Mouse (Mus musculus) embryonic stem cell, embryonic (primary cell): ENCODE measurements at regions not wholly inside any gene's neighbourhood (a gene's known extent, or its start where the extent isn't known, plus 50 kb on each side); places are given as distances from the start of the nearest gene placed in this dataset.

ENCODE experiments used
- CTCF ChIA-PET, 4 experiments: fragments of 300-600 bp in 2 of 4; fragments of 350-600 bp in 2 of 4; sonication (Branson Sonifier 250); formaldehyde crosslinking; loops; one replicate each; lab custom pipeline; 2022; ENCODE audit warnings: inconsistent platforms in 2 of 4; lab: Charles Lee
- POLR2A ChIA-PET, 4 experiments: fragments of 300-600 bp in 2 of 4; fragments of 350-600 bp in 2 of 4; sonication (Branson Sonifier 250); formaldehyde crosslinking; loops; one replicate each; lab custom pipeline; 2022; ENCODE audit warnings: antibody characterized with exemption in 4 of 4, inconsistent platforms in 1 of 4; lab: Charles Lee

- POLR2A ChIA-PET = no interaction called here
- CTCF ChIA-PET = no interaction called here
Measured at GRCm38 (mm10) chr10:67339371-67339929, 54.3 kb upstream of the Nrbf2 start.

GRCm38 (mm10) chr10:67344722-67345121 lies 59.6 kb upstream of the Nrbf2 start:
- ChIA-PET CTCF (interaction anchor here in 1 of 4 experiments (0.7 kb wide), 1 partner anchor 23 kb away, joined by 3 read pairs; no protein-coding TSS in a partner anchor), POLR2A (no interaction called here)

GRCm38 (mm10) chr10:67350956-67351355 lies 65.9 kb upstream of the Nrbf2 start:
- POLR2A ChIA-PET = no interaction called here

GRCm38 (mm10) chr10:67360793-67361192 lies 75.7 kb upstream of the Nrbf2 start:
- POLR2A ChIA-PET = no interaction called here
- CTCF ChIA-PET = no interaction called here

More at GRCm38 (mm10) chr10:67350956-67351355, 65.9 kb upstream of the Nrbf2 start:
- CTCF ChIA-PET = no interaction called here

- CTCF ChIA-PET = no interaction called here
- POLR2A ChIA-PET = no interaction called here
Measured at GRCm38 (mm10) chr10:67361281-67361680, 76.2 kb upstream of the Nrbf2 start.

- ChIA-PET POLR2A (interaction anchor here in 3 of 4 experiments (0.6 to 0.7 kb wide), 5 partner anchors 45 to 361 kb away, joined by 3 to 7 read pairs (median 4); no protein-coding TSS in a partner anchor), CTCF (interaction anchor here (0.6 to 1.0 kb wide), 10 partner anchors 9 to 556 kb away, joined by 3 to 10 read pairs (median 4); no protein-coding TSS in a partner anchor)
Measured at GRCm38 (mm10) chr10:67364595-67364994, 79.5 kb upstream of the Nrbf2 start.

- CTCF ChIA-PET = interaction anchor here (0.6 to 1.0 kb wide), 15 partner anchors 8 to 559 kb away, joined by 3 to 10 read pairs (median 4); partner anchors contain the start of gene Zfp365 (in 1 of the 4)
Measured at GRCm38 (mm10) chr10:67365158-67365557, 80.1 kb upstream of the Nrbf2 start.

GRCm38 (mm10) chr10:67372569-67373161 lies 87.6 kb upstream of the Nrbf2 start:
- ChIA-PET CTCF (no interaction called here), POLR2A (no interaction called here)

More at GRCm38 (mm10) chr10:67365158-67365557, 80.1 kb upstream of the Nrbf2 start:
- POLR2A ChIA-PET = interaction anchor here in 3 of 4 experiments (0.6 to 0.7 kb wide), 5 partner anchors 46 to 362 kb away, joined by 3 to 7 read pairs (median 4); no protein-coding TSS in a partner anchor

GRCm38 (mm10) chr10:67376638-67377037 lies 91.5 kb upstream of the Nrbf2 start:
- ChIA-PET POLR2A (no interaction called here), CTCF (no interaction called here)

GRCm38 (mm10) chr10:67377643-67378223 lies 92.6 kb upstream of the Nrbf2 start:
- POLR2A ChIA-PET = no interaction called here
- CTCF ChIA-PET = interaction anchor here in 1 of 4 experiments (0.5 kb wide), 1 partner anchor 1988 kb away, joined by 4 read pairs; no protein-coding TSS in a partner anchor

- CTCF ChIA-PET = no interaction called here
- POLR2A ChIA-PET = no interaction called here
Measured at GRCm38 (mm10) chr10:67380174-67380573, 95.1 kb upstream of the Nrbf2 start.

GRCm38 (mm10) chr10:67383352-67383751 lies 98.2 kb upstream of the Nrbf2 start:
- CTCF ChIA-PET = no interaction called here
- POLR2A ChIA-PET = interaction anchor here in 1 of 4 experiments (0.8 kb wide), 1 partner anchor 86 kb away, joined by 6 read pairs; no protein-coding TSS in a partner anchor

GRCm38 (mm10) chr10:67383802-67384567 lies 98.9 kb upstream of the Nrbf2 start:
- POLR2A ChIA-PET = interaction anchor here in 1 of 4 experiments (0.8 kb wide), 1 partner anchor 86 kb away, joined by 6 read pairs; no protein-coding TSS in a partner anchor
- CTCF ChIA-PET = interaction anchor here in 1 of 4 experiments (0.6 kb wide), 1 partner anchor 466 kb away, joined by 3 read pairs; no protein-coding TSS in a partner anchor

- ChIA-PET CTCF (interaction anchor here in 1 of 4 experiments (0.6 kb wide), 1 partner anchor 465 kb away, joined by 3 read pairs; no protein-coding TSS in a partner anchor), POLR2A (no interaction called here)
Measured at GRCm38 (mm10) chr10:67384568-67384958, 99.5 kb upstream of the Nrbf2 start.

- ChIA-PET POLR2A (no interaction called here), CTCF (no interaction called here)
Measured at GRCm38 (mm10) chr10:67385966-67386365, 100.9 kb upstream of the Nrbf2 start.

- ChIA-PET POLR2A (interaction anchor here in 3 of 4 experiments (0.6 to 0.7 kb wide), 3 partner anchors 59 to 556 kb away, joined by 3 to 7 read pairs (median 4); no protein-coding TSS in a partner anchor), CTCF (no interaction called here)
Measured at GRCm38 (mm10) chr10:67388755-67389154, 103.7 kb upstream of the Nrbf2 start.

- POLR2A ChIA-PET = no interaction called here
- CTCF ChIA-PET = no interaction called here
Measured at GRCm38 (mm10) chr10:67400434-67400833, 115.3 kb upstream of the Nrbf2 start.

GRCm38 (mm10) chr10:67401409-67401808 lies 116.3 kb upstream of the Nrbf2 start:
- ChIA-PET CTCF (no interaction called here), POLR2A (no interaction called here)

- POLR2A ChIA-PET = no interaction called here
Measured at GRCm38 (mm10) chr10:67417529-67417928, 117.7 kb upstream of the Egr2 start.

More at GRCm38 (mm10) chr10:67417529-67417928, 117.7 kb upstream of the Egr2 start:
- CTCF ChIA-PET = no interaction called here
